Mouse (Mus musculus) MEL (cell line): Measurements from ENCODE around the gene Gm20388. TPM values are rescaled to one million over a fixed set of nuclear protein-coding genes. Genes with fewer than 3 reads are reported as not detected.

ENCODE experiments used
- DNase-seq: peaks from one replicate; pipeline ENCODE4 v3.0.0; 2011; ENCODE audit warnings: low read depth, low spot score
- H3K27ac ChIP-seq: 2 replicates; pipeline ENCODE4 v1.5.1; 2012; ENCODE audit warnings: low read depth, mild to moderate bottlenecking, control low read depth, low read length, moderate library complexity; ENCODE audit not compliant: control insufficient read depth
- H3K27me3 ChIP-seq, 2 experiments: fragments of 150-350 bp in 1 of 2; sonication (generic) in 1 of 2; 2 replicates each; pipeline ENCODE4 v1.6.1; 2012; ENCODE audit warnings: low read length in 2 of 2, mild to moderate bottlenecking in 2 of 2, improper control_type of control experiment in 1 of 2, moderate library complexity in 1 of 2; ENCODE audit not compliant: insufficient read depth in 2 of 2, control insufficient read depth in 1 of 2
- H3K36me3 ChIP-seq, 2 experiments: 2 replicates each; pipeline ENCODE4 v1.6.1; 2012 to 2014; ENCODE audit warnings: low read length in 2 of 2, improper control_type of control experiment in 1 of 2, inconsistent platforms in 1 of 2, mild to moderate bottlenecking in 1 of 2; ENCODE audit not compliant: insufficient read depth in 2 of 2, control insufficient read depth in 1 of 2
- H3K4me1 ChIP-seq, 2 experiments: fragments of 150-350 bp in 1 of 2; sonication (generic) in 1 of 2; 2 replicates each; pipeline ENCODE4 v1.6.1; 2012; ENCODE audit warnings: low read length in 2 of 2, improper control_type of control experiment in 1 of 2, mild to moderate bottlenecking in 1 of 2; ENCODE audit not compliant: insufficient read depth in 2 of 2, control insufficient read depth in 1 of 2
- H3K4me3 ChIP-seq, 2 experiments: fragments of 150-350 bp in 1 of 2; sonication (generic) in 1 of 2; 2 replicates each; pipeline ENCODE4 v1.5.1; 2012; ENCODE audit warnings: low read depth in 2 of 2, low read length in 2 of 2, mild to moderate bottlenecking in 2 of 2, moderate library complexity in 2 of 2, control low read depth in 1 of 2, improper control_type of control experiment in 1 of 2; ENCODE audit not compliant: control insufficient read depth in 1 of 2, insufficient read depth in 1 of 2
- H3K79me2 ChIP-seq: 2 replicates; pipeline ENCODE4 v1.6.1; 2012; ENCODE audit warnings: mild to moderate bottlenecking, low read length, moderate library complexity; ENCODE audit not compliant: control insufficient read depth, poor library complexity, insufficient read depth
- H3K9ac ChIP-seq: 2 replicates; pipeline ENCODE4 v1.6.1; 2012; ENCODE audit warnings: low read depth, mild to moderate bottlenecking, control low read depth, low read length, moderate library complexity; ENCODE audit not compliant: control insufficient read depth, poor library complexity, severe bottlenecking
- H3K9me3 ChIP-seq: fragments of 150-350 bp; sonication (generic); replicated peaks from 2 replicates; pipeline ENCODE4 v1.6.1; 2012; ENCODE audit warnings: mild to moderate bottlenecking, low read length, improper control_type of control experiment, moderate library complexity; ENCODE audit not compliant: insufficient read depth
- CHD1 ChIP-seq: IDR thresholded peaks from 2 replicates; pipeline ENCODE4 v1.6.1; 2012; ENCODE audit warnings: low read depth, mild to moderate bottlenecking, inconsistent platforms, low read length, improper control_type of control experiment
- CHD2 ChIP-seq: IDR thresholded peaks from 2 replicates; pipeline ENCODE4 v1.6.1; 2011; ENCODE audit warnings: low read length, improper control_type of control experiment
- CTCF ChIP-seq, 3 experiments: IDR thresholded peaks in 2 of 3; conservative IDR thresholded peaks in 1 of 3; 2 replicates each; pipeline ENCODE4 v1.5.1; 2011 to 2012; ENCODE audit warnings: low read length in 3 of 3, low read depth in 2 of 3, mild to moderate bottlenecking in 2 of 3, improper control_type of control experiment in 1 of 3, inconsistent platforms in 1 of 3, mixed read lengths in 1 of 3, moderate library complexity in 1 of 3; ENCODE audit not compliant: control insufficient read depth in 1 of 3, insufficient read depth in 1 of 3, poor library complexity in 1 of 3, severe bottlenecking in 1 of 3
- ELF1 ChIP-seq: IDR thresholded peaks from 2 replicates; pipeline ENCODE4 v1.6.1; 2014; ENCODE audit warnings: low read depth, mild to moderate bottlenecking, inconsistent platforms, low read length, improper control_type of control experiment, moderate library complexity
- GATA1 ChIP-seq: IDR thresholded peaks from 2 replicates; pipeline ENCODE4 v1.6.1; 2011; ENCODE audit warnings: low read depth, low read length, improper control_type of control experiment
- HCFC1 ChIP-seq: IDR thresholded peaks from 2 replicates; pipeline ENCODE4 v1.6.1; 2012; ENCODE audit warnings: low read depth, mild to moderate bottlenecking, inconsistent platforms, low read length, improper control_type of control experiment, moderate library complexity
- JUND ChIP-seq: IDR thresholded peaks from 2 replicates; pipeline ENCODE4 v1.6.1; 2011; ENCODE audit warnings: low read depth, mild to moderate bottlenecking, improper control_type of control experiment, low read length
- KAT2A ChIP-seq: conservative IDR thresholded peaks from 2 replicates; pipeline ENCODE4 v1.6.1; 2012; ENCODE audit warnings: low read depth, low read length, improper control_type of control experiment, inconsistent platforms
- MAX ChIP-seq: IDR thresholded peaks from 2 replicates; pipeline ENCODE4 v1.6.1; 2011; ENCODE audit warnings: low read length, improper control_type of control experiment
- MAZ ChIP-seq: IDR thresholded peaks from 2 replicates; pipeline ENCODE4 v1.6.1; 2012; ENCODE audit warnings: low read depth, mild to moderate bottlenecking, inconsistent platforms, low read length, improper control_type of control experiment
- MEF2A ChIP-seq: IDR thresholded peaks from 2 replicates; pipeline ENCODE4 v1.6.1; 2014; ENCODE audit warnings: low read depth, mild to moderate bottlenecking, inconsistent platforms, low read length, improper control_type of control experiment; ENCODE audit not compliant: poor library complexity, insufficient replicate concordance, severe bottlenecking; ENCODE audit errors: extremely low read depth
- MXI1 ChIP-seq: IDR thresholded peaks from 2 replicates; pipeline ENCODE4 v1.6.1; 2011; ENCODE audit warnings: mild to moderate bottlenecking, low read depth, low read length, improper control_type of control experiment
- MYB ChIP-seq: IDR thresholded peaks from 2 replicates; pipeline ENCODE4 v1.6.1; 2011; ENCODE audit warnings: mild to moderate bottlenecking, low read depth, low read length, improper control_type of control experiment
- NELFE ChIP-seq: IDR thresholded peaks from 2 replicates; pipeline ENCODE4 v1.6.1; 2011; ENCODE audit warnings: low read depth, low read length, improper control_type of control experiment
- NRF1 ChIP-seq: IDR thresholded peaks from 2 replicates; pipeline ENCODE4 v1.6.1; 2014; ENCODE audit warnings: low read depth, mild to moderate bottlenecking, inconsistent platforms, low read length, improper control_type of control experiment, moderate library complexity; ENCODE audit not compliant: poor library complexity, insufficient read depth, severe bottlenecking
- POLR2A ChIP-seq, 2 experiments: IDR thresholded peaks; 2 replicates each; pipeline ENCODE4 v1.6.1; 2011 to 2012; ENCODE audit warnings: low read length in 2 of 2, mild to moderate bottlenecking in 2 of 2, control low read depth in 1 of 2, improper control_type of control experiment in 1 of 2, low read depth in 1 of 2, moderate library complexity in 1 of 2; ENCODE audit not compliant: control insufficient read depth in 1 of 2, insufficient read depth in 1 of 2, poor library complexity in 1 of 2
- POLR2AphosphoS2 ChIP-seq: IDR thresholded peaks from 2 replicates; pipeline ENCODE4 v1.6.1; 2011; ENCODE audit warnings: low read length, improper control_type of control experiment
- RAD21 ChIP-seq: IDR thresholded peaks from 2 replicates; pipeline ENCODE4 v1.6.1; 2011; ENCODE audit warnings: mild to moderate bottlenecking, low read depth, low read length, improper control_type of control experiment
- RCOR1 ChIP-seq: IDR thresholded peaks from 2 replicates; pipeline ENCODE4 v1.6.1; 2012; ENCODE audit warnings: low read depth, mild to moderate bottlenecking, inconsistent platforms, low read length, improper control_type of control experiment
- SMC3 ChIP-seq: IDR thresholded peaks from 2 replicates; pipeline ENCODE4 v1.6.1; 2011; ENCODE audit warnings: low read depth, low read length, improper control_type of control experiment
- TAL1 ChIP-seq: IDR thresholded peaks from 2 replicates; pipeline ENCODE4 v1.6.1; 2012; ENCODE audit warnings: mild to moderate bottlenecking, inconsistent platforms, low read length, moderate library complexity, mixed read lengths
- TBP ChIP-seq: IDR thresholded peaks from 2 replicates; pipeline ENCODE4 v1.8.0; 2011; ENCODE audit warnings: low read depth, low read length, improper control_type of control experiment
- TCF12 ChIP-seq: IDR thresholded peaks from 2 replicates; pipeline ENCODE4 v1.6.1; 2014; ENCODE audit warnings: low read depth, mild to moderate bottlenecking, inconsistent platforms, low read length, improper control_type of control experiment, moderate library complexity
- ZKSCAN1 ChIP-seq: IDR thresholded peaks from 2 replicates; pipeline ENCODE4 v1.6.1; 2012; ENCODE audit warnings: low read depth, mild to moderate bottlenecking, inconsistent platforms, low read length, improper control_type of control experiment, moderate library complexity
- ZMIZ1 ChIP-seq: IDR thresholded peaks from 2 replicates; pipeline ENCODE4 v1.6.1; 2012; ENCODE audit warnings: low read depth, mild to moderate bottlenecking, inconsistent platforms, low read length, improper control_type of control experiment, moderate library complexity
- ZNF384 ChIP-seq: IDR thresholded peaks from 2 replicates; pipeline ENCODE4 v1.6.1; 2012; ENCODE audit warnings: low read depth, mild to moderate bottlenecking, inconsistent platforms, low read length, improper control_type of control experiment
- polyA plus RNA-seq, 2 experiments: library from polyadenylated mRNA; stranded (reverse) in 1 of 2; unstranded in 1 of 2; fragments of >175 nt in 1 of 2; fragments of >200 nt in 1 of 2; gene quantifications; 2 replicates each; pipeline versions ENCODE4 v1.2.1 to v1.2.4; 2012; ENCODE audit warnings: low replicate concordance in 2 of 2, low read depth in 1 of 2; ENCODE audit not compliant: insufficient read length in 2 of 2, insufficient read depth in 1 of 2, missing spikeins in 1 of 2
- total RNA-seq: library from RNA; depleted of rRNA; stranded (reverse); fragments of 300-350 nt; gene quantifications from 2 replicates; pipeline ENCODE4 v1.2.3, GENCODE M21; 2012

Gene Gm20388
- total and polyA plus RNA-seq, 3 experiments = 11.1 to 17.8 TPM; not detected in 1

DNA sequence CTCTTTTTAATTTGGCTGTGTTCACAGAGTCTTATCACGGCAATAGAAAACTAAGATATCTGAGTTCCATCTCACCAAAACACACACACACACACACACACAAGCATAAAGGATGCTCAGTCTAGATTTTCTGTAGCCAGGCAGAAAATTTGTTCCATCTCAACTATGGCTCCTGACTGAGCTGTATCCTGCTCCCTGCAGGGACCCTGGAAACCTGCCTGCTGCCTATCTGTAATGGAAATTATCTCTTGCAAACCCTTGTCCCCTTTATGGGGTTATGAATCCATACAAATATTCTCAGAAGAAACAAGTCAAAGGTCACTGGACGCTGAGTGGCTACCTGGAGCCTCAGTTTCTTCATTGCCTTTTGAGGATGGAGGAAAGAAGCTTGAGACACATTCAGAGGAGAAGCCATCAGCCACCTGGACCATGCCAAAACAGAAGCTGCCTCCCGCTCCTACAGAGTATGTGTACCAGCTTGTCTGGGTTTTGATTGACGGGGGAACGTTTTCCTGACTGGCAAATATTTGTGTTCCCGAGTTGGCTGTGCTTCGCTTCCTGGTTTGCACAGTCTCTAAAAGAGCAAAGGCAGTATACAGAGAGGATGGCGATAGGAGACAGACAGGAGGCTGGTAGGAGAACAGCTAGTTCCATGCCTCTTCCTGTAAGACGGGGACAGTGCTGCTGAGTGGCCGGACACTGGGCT is 681.1 kb downstream of the Gm20388 start:
- Histone ChIP-seq H3K27ac (no peak overlapping the region), H3K4me1 (peaks cover 3 to 10% of the 10 kb centered on the region in 2 experiments; a peak in 3 of 4 replicates), H3K9ac (no peak overlapping the region), H3K79me2 (peaks cover 9% of the 10 kb centered on the region), H3K4me3 (no peak overlapping the region), H3K36me3 (peaks cover 0 to 6% of the 10 kb centered on the region in 2 experiments; a peak in 1 of 4 replicates), H3K27me3 (no peaks in the 10 kb centered on the region), H3K9me3 (no peaks in the 10 kb centered on the region)
- DNase-seq = no peak
- no peak for TF ChIP-seq RCOR1
- no peak for TF ChIP-seq MXI1
- no peak for TF ChIP-seq KAT2A
- TF ChIP-seq CTCF (IDR thresholded peaks at IDR 0.05 in 2 of 3, conservative IDR thresholded peaks at IDR 0.05 in 1 of 3; ENCODE audit: control insufficient read depth in 1 of 3, insufficient read depth in 1 of 3, low read depth in 2 of 3, low read length in 3 of 3, poor library complexity in 1 of 3, severe bottlenecking in 1 of 3) = no peak
- no peak for TF ChIP-seq HCFC1
- no peak for TF ChIP-seq JUND
- no peak for TF ChIP-seq ZMIZ1
- TF ChIP-seq TAL1 = no peak
- no peak for TF ChIP-seq GATA1
- no peak for TF ChIP-seq MAX
- TF ChIP-seq CHD1 = no peak
- no peak for TF ChIP-seq POLR2AphosphoS2
- TF ChIP-seq MYB = no peak
- no peak for TF ChIP-seq TCF12
- TF ChIP-seq NRF1 = no peak
- TF ChIP-seq NELFE = no peak
- TF ChIP-seq MEF2A = no peak
- no peak for TF ChIP-seq TBP
- TF ChIP-seq ZNF384 = no peak
- TF ChIP-seq RAD21 = no peak

DNA sequence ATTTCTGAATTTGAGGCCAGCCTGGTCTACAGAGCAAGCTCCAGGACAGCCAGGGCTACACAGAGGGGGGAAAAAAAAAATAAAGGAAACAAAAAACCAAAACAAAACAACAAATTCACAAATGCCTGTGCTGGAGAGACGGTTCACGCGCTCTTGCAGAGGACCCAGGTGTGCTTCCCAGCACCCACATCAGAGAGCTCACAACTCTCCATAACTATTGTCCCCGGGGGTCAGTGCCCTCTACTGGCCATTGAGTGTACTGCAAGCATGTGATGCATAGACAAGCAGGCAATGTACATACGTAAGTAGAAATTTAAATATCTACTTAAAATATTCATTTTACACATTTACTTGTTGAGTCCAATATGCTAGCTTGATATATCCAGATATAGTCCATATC is 683.9 kb downstream of the Gm20388 start:
- no peaks in the 10 kb centered on the region for H3K27me3 ChIP-seq
- no peak overlapping the region for H3K4me3 ChIP-seq
- H3K4me1 ChIP-seq = peaks cover 3 to 5% of the 10 kb centered on the region in 2 experiments; a peak in 3 of 4 replicates
- H3K79me2 ChIP-seq = no peaks in the 10 kb centered on the region
- H3K9me3 ChIP-seq = no peaks in the 10 kb centered on the region
- no peak overlapping the region for H3K9ac ChIP-seq
- H3K36me3 ChIP-seq = peaks cover 0 to 6% of the 10 kb centered on the region in 2 experiments; a peak in 1 of 4 replicates
- TF ChIP-seq MAX (no peak), RAD21 (peak; percentile 34), JUND (no peak), POLR2A (IDR thresholded peaks at IDR 0.05; ENCODE audit: control insufficient read depth in 1 of 2, insufficient read depth in 1 of 2, low read depth in 1 of 2, low read length in 2 of 2, poor library complexity in 1 of 2) (no peak), SMC3 (peak; percentile 47), CTCF (IDR thresholded peaks at IDR 0.05 in 2 of 3, conservative IDR thresholded peaks at IDR 0.05 in 1 of 3; ENCODE audit: control insufficient read depth in 1 of 3, insufficient read depth in 1 of 3, low read depth in 2 of 3, low read length in 3 of 3, poor library complexity in 1 of 3, severe bottlenecking in 1 of 3) (peak; percentile 71 to 88 (median 77)), ZKSCAN1 (no peak), CHD2 (no peak), ELF1 (no peak), MAZ (no peak), NELFE (no peak), ZNF384 (no peak)
- peak; percentile 70 for DNase-seq
- H3K27ac ChIP-seq = no peak overlapping the region
